Mouse (Mus musculus) erythroblast, adult 5-6 weeks (primary cell): Measurements from ENCODE around the gene Rassf8. TPM values are rescaled to one million over a fixed set of nuclear protein-coding genes. Genes with fewer than 3 reads are reported as not detected.

ENCODE experiments used
- ATAC-seq: replicated peaks from 2 replicates; pipeline ENCODE4 v1.8.0; 2016; ENCODE audit warnings: moderate number of reproducible peaks, mild to moderate bottlenecking, moderate TSS enrichment, inconsistent platforms; ENCODE audit not compliant: poor library complexity, low FRiP score, severe bottlenecking
- total RNA-seq, 2 experiments: library from RNA; stranded (forward) in 1 of 2; stranded (reverse) in 1 of 2; fragments of 150-400 nt in 1 of 2; fragments of 200-764, 138-1000 nt in 1 of 2; gene quantifications; 2 replicates each; pipeline versions ENCODE4 v1.2.3 to v1.2.4; 2015 to 2017; ENCODE audit warnings: low replicate concordance in 2 of 2

The Rassf8 gene
- total RNA-seq, 2 experiments from 2014 or later: 0.19 to 3.0 TPM

DNA sequence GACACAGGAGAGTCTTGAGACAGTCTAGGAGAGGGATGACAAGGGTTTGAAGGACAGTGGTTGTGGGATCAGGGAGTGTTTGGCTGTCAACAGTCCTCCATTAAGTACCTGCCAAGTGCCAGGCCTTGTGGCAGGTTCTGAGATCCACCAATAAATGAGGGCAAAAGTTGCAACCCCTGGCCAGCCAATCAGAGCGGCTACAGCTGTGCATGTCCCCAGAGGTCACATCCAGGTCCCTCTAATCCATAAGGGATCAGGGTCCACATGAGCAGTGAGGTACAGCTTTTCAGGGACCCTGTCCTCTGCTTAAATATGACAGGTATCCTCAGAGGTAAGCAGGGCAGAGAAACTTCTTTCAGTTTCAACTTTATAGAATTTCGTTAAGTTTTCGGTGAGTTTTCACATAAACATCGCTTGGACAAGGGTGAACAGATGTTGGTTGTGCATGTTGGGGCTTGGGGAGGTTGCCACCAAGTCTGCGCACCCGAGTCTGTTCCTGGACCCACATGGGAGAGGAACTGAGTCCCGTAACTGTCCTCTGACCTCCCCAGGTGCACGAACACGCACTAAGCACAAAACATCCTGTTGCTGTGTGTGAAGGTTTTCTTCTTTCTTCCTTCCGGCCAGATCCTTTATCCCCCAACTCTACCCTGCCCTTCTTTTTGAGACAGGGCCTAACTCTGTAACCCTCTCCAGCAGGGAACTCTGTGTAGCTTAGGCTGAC, 107.0 kb downstream of the Rassf8 start:
- ATAC-seq: no peak

DNA sequence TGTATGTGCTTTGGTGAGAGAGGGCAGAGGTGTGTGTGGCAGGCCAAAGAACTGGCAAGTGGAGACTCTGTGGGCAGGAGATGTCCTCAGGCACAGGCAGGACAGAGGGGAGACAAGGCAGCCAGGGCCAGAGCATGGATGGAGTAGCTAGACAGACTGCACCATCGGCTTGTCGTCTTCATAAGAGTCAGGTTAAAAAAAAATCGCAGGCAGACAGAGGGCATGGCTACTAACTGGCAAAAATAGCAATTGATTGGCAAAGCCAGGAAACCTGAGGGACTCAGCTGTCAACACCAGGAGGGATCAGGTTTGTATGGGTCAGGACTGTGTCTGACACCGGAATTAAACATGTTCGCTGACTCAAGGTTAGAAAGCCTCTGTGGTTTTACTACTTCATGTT, 108.2 kb downstream of the Rassf8 start:
- no peak for ATAC-seq

DNA sequence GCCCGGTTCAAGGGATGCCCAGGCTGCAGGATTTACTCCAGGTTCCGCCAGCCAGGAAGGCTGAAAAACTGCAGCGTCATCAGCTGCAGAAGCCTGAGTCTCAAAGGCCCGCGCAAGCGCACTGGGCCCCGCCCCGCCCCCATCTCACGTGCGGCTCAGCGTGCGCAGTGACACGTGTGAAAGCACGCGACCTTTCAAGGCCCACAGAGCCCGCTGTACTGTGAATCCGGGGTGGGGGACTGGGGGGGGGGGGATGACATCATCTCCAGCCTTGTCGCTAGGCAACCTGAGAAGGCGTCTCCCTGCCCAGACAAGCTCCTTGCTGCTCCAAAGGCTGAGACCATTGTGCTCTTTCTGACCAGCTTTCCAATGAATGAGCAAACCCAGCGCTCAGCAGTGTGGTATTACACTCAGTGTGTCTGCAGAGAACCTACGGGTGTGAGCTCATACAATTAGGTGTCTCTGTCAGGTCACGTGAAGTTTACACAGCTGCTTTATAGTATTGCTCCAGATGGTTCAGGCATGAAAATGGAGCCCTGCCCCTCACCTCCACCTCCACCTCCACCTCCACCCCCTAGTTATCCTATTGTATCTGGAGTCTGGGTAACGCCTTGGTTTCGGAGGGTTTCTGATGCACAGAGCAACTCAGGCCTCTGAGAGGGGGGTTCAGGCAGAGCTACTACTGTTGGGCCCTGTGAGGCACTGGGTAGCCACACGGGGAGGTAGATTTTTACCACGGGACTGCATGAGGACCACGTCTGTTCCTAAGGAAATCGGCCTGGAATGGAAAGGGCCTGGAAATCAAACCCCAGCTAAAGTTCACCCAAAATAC, 109.4 kb downstream of the Rassf8 start:
- peak; percentile 71 for ATAC-seq

DNA sequence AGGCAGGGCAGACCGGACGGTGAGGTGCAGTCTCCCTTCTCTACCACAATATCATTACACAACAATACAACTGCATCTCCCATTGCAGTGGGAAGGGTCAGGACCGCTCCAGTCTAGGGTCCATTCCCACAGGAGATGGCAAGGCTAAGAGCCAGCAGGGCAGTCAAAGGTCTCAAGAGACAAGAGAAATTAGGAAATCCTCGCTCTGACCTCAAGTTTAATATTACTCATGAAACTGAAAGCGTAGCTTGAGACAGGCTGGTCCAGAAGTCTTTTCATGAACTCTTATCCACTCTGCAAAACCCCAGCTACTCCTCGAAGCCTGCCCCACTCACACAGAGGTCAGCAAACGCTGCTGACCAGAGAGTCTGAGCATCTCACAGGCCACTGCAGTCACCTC, 110.9 kb downstream of the Rassf8 start:
- no peak for ATAC-seq

DNA sequence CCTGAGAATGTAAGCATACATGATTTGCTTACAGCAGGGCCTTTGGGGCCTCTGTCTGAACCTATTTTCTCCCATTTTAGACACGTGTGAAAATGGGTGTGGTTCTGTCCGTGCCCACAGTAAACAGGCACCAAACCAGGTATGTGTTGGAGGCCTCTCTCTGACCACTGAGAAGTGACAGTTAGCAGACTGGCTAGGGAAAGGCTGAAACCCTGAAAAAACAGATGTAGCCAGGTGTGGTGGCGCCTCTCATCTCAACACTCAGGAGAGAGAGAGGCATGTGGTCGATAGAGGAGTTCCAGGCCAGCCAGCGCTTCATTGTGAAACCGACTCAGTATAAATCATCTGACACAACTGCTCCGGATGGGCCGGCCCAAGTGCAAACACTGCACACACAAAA, 111.9 kb downstream of the Rassf8 start:
- no peak for ATAC-seq

DNA sequence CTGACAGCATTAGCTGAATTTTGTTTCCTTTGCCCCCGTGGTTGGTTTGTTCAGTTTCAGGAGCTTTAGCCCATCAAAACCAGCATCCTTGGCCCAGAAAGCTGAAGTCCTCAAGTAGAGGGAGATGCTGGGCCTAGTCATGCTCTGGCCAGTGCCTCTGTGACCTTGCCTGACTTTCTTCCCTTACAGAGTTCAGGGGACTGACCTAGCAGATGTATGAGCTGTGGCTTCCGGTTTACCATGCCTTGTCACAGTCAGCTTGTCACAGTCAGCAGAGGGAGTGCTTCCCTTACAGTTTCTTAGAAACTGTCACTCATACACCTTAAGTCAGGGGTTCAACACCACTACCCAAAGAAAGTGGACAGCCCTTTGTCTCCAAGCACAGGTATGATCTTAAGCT, 113.8 kb downstream of the Rassf8 start:
- ATAC-seq: no peak

DNA sequence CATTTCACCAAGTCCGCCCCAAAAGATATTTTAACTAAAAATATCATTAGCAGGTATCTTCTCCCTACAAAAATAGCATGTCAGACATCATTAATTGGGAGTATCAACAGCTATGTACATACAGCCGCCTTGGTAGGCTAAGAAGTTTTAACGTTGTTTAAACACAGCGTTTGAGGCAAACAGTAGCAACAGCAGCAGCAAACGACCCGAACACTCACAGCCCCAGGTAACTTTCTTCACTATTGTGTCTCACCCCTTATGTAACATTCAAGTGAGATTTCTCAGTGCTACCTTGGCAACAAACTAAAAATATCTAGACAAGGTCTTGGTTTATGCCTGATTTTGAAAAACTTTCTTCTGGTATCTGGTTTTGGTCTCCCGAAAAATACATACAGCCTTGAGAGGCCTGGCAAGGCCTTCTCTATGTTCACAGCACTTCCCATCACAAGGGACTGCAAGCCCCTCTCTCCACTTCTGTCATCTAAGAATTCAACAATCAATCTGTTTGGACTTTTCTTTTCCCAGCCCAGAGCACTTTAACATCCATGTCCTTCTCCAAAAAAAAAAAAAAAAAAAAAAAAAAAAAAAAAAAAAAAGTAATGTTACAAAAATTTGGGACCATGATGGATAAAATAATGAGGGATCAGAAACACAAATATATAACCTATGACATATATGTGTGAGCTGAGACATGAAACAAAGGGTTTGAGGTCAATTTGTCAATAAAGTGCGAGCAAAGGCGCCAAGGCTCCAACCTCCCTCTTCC, 115.1 kb downstream of the Rassf8 start:
- no peak for ATAC-seq

DNA sequence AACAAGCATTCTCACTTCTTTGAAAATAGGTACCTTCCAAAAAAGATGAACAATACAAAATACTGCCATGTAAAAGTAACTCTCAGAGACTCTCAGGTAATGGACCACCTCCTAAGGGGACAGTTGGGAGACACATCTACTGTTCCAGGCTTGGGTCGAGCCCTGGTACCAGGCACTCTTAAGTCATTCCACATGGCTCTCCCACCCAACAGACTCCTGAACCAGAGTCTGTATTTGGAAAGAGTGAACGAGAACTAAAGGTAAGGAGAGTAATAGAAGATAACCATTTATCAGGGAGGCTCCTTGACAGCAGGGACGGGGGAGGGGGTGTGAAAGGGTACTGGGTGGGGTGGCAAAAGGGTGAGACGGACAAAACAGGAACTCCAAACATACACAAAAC, 115.8 kb downstream of the Rassf8 start:
- ATAC-seq: no peak

DNA sequence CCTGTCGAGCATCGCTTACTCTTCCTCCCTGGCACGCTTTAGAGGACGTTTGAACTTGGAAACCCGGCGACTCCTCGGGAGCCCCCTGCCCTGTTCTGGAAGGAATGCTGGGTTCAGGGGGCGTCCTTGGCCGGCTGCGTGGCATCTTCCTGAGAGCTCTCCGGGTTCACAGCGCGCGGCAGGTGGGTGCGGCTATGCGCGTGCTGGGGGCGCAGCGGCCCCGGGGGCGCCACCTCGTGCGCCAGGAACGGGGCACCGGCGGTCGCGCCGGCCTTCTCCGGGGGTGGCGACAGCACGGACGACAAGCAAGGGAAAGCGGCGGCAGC, 116.2 kb downstream of the Rassf8 start:
- ATAC-seq: no peak

DNA sequence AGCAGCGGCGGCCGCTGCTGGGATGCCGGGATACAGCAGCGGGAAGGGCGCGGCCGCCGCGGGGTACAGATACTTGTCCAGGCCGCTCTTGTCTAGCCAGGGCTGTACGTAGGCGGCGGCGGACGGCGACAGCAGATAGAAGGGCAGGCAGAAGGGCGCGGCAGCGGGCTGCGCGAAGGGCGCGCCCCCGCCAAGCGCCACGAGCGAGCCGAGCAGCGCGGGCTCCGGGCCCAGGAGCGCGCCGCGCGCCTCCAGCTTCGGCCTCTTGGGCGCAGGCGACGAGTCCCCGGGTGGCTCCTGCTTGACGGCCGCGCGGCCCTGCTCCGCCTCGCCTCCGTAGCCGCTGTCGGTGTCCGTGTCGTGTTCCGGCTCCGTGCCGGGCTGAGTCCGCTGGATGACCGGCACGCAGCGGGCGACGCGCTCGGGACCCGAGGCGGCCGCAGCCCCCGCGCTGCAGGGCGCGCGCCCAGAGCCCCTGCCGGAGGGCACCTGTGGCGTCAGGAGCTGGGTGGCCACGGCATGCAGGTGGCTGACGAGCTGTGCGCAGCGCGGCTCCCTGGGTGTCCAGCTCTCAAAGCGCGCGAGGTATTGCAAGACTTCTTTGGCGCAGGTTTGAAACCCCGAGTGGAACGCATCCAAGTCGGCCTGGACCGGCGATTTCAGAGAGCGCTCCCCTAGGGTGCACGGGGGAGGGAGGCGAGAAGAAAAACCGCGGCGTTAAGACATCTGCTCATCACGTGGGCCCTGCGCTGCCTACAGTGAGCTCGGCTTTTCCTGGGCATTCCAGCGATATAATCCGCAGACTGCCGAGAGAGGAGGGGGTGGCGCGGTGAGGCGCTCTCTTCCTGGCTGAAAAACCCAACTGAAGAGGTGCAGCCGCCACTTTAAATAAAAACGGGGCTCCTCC, 116.8 kb downstream of the Rassf8 start:
- no peak for ATAC-seq

DNA sequence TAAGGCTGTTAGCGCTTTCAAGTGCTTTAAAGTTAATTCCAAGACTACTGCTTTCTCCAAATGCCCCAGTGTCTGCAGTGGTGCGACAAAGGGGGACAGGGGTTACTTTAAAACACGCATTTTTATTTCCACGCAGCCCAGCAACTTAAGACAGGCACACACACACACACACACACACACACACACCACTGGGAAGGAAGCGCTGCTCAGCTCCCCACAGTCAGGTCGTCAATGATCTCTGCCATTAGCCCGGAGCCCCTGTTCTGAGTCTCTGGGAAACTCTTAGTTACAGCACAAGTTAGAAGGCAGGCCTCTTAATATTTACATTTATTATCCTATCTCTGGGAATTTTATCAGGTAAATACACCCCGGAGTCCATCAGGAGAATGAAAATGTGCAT, 117.6 kb downstream of the Rassf8 start:
- no peak for ATAC-seq

DNA sequence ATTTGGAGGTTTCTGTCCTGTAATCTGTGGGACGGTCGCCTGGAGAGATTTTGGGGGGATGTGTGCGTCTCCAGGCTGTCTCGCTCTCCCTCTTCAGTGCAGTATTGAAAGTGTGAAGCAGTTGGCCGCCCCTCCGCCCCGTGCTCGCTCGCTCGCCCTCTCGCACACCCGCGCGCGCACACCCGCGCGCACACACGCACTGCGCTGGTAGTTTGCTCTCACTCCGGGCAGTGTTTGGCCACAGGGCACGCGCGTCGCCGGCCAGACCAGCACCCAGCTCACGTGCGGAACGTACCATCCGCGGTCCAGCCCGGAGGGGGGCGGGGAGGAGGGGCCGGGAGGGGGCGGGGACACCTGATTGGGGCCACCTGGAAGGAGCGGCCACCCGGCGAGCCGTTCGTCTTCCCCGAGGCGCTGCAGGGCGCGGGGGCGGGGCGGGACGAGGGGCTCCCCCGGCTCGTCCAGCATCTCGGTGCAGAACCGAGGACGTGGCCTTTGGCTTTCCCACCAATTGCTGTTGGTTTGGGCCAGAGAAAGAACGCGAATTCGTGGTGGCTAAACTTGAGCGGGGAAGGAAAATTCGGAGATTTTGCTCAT, 118.8 kb downstream of the Rassf8 start, which contains the start of gene Bhlhe41:
Gene Bhlhe41, minus strand, starts transcription at position 270 of the 597 bp plus-strand sequence.
- no peak for ATAC-seq

DNA sequence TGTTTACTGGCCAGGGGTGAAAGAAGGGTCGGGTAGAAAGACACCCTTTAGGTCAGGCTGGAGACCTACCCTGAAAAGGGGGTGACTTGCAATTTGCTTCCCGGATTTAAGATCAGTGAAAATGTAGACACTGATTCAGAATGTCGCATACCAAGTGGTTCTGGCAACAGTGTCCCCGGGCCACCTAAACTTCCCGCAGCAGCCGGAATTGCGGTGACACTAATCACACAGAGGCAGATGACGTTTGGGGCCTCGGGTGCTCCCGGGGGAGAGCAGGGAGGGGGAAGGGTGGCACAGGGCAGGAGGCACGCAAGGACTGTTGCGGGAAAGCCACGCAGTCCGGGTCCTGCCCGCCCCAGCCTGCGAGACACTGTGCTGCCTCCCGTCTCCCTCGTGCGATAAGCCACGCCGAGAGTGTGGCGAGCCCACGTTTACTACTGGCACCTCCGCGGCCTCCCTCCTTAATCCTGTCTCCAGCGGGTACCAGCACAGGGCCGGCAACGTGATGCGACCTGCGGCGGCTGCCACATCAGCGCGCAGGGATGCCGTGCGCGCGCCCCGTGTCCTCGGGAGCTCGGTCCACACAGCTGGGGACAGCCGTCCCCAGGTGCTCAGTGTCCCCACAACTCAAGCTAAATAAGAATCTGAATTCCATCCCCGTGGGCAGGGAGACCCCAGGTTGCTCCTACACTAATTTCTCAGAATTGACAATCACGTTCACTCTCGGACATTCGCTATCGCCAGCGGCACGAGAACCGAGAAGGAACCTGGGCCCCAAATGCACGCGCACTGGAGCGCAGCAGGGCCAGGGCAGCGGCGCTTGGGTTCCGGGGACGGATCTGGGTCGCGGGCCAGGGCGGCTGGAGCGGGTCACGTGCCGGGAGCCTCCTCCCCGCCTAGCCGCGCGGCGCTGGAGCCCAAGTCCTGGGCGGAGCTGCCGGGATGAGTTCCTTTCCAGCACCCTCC, 119.6 kb downstream of the Rassf8 start:
- no peak for ATAC-seq

DNA sequence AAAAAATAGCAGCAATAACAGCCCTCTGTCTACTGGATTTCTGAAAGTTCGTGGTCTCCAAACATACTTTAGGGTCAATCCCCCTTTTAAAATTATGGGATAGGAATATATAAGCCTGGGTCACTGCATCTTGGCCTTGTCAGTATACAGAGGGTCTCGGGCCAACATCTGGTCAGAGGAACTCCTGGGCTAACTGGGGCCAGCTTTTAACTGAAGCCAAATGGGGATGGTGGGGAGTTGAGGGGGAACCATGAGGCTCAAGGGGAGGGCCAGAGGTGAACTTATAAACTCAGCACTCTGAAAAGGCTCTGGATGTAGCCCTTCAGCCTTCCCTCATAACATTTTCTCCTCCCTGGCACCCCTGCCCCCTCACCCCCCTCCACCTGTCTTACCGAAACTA, 120.6 kb downstream of the Rassf8 start:
- ATAC-seq: no peak
